Mouse (Mus musculus): ENCODE results near the gene Gm11037. TPM values are rescaled to one million over a fixed set of nuclear protein-coding genes. Genes with fewer than 3 reads are reported as not detected.
A peak's percentile ranks its signal among the peaks of the same experiment; 100 is the strongest.

Gm11037 gene
- polyA plus RNA-seq, 1 experiment, result not detected

DNA sequence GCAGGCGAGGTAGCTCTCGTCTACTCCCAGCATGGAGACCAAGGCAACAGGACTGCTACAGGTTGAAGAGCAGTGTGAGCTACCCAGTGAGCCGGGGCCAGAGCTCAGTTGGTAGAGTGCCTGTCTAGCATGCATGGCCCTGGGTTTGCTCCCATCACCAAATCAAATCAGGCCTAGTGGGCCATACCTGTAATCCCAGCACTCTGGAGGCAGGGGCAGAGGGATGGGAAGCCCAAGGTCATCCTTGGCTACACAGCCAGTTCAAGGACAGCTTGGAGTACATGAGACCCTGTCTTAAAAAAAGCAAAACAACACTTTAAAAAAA is 15.9 kb downstream of the Gm11037 start:
- TF ChIP-seq MYOG (IDR thresholded peaks at IDR 0.05; ENCODE audit: control insufficient read depth in 1 of 3, insufficient read depth in 1 of 3, insufficient read length in 2 of 3, low read depth in 2 of 3) (no peak), MYOD1 (IDR thresholded peaks at IDR 0.05; ENCODE audit: control insufficient read depth in 1 of 3, insufficient read length in 2 of 3, low read depth in 2 of 3) (no peak), E2F4 (IDR thresholded peaks at IDR 0.05; ENCODE audit: insufficient read depth) (no peak), MAX (IDR thresholded peaks at IDR 0.05; ENCODE audit: low read depth) (no peak)
- Histone ChIP-seq H3K27me3 (ENCODE audit: control insufficient read depth, insufficient read depth, insufficient read length) (no peaks in the 10 kb centered on the region), H3ac (ENCODE audit: control insufficient read depth, insufficient read length) (no peak overlapping the region), H3K79me2 (ENCODE audit: control insufficient read depth, insufficient read depth) (no peaks in the 10 kb centered on the region), H3K4me2 (ENCODE audit: low read depth) (no peak overlapping the region), H3K36me3 (ENCODE audit: control insufficient read depth, insufficient read depth) (peaks cover 37% of the 10 kb centered on the region), H3K4me3 (no peak overlapping the region)

DNA sequence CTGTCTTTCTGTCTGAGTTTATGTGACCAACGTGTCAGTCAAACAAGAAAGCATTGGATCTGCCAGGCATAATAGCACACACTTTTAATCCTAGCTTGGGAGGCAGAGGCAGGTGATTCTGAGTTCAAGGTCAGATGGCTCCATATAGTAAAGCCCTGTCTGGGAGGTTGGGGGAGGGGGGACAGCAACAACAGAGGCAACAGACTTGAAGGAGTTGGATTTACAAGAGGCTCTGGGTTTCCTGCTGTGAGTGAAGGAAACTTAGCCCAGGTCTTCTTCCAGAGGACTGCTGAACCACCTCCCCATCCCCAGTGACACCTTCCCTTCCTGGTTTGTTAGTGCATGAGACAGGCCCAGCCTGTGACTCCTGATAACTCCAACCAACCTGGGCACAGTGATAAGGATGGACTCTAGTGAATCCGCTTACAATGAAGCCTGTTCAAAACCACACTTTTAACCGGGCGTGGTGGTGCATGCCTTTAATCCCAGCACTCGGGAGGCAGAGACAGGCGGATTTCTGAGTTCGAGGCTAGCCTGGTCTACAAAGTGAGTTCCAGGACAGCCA is 19.0 kb downstream of the Gm11037 start:
- H3K4me3 ChIP-seq, result no peak overlapping the region
- no peak overlapping the region for H3K4me2 ChIP-seq (ENCODE audit: low read depth)
- no peaks in the 10 kb centered on the region for H3K79me2 ChIP-seq (ENCODE audit: control insufficient read depth, insufficient read depth)
- peaks cover 28% of the 10 kb centered on the region for H3K36me3 ChIP-seq (ENCODE audit: control insufficient read depth, insufficient read depth)
- H3K27me3 ChIP-seq (ENCODE audit: control insufficient read depth, insufficient read depth, insufficient read length), result no peaks in the 10 kb centered on the region
- no peak overlapping the region for H3ac ChIP-seq (ENCODE audit: control insufficient read depth, insufficient read length)
- no peak for TF ChIP-seq TCF12 (IDR thresholded peaks at IDR 0.05; ENCODE audit: insufficient read depth, poor library complexity, severe bottlenecking)
- no peak for TF ChIP-seq MYOG (IDR thresholded peaks at IDR 0.05; ENCODE audit: control insufficient read depth in 1 of 3, insufficient read depth in 1 of 3, insufficient read length in 2 of 3, low read depth in 2 of 3)
- no peak for TF ChIP-seq TCF3 (IDR thresholded peaks at IDR 0.05; ENCODE audit: insufficient read length, low read depth)
- TF ChIP-seq POLR2A (IDR thresholded peaks at IDR 0.05; ENCODE audit: insufficient read length, low read depth), result no peak
- no peak for TF ChIP-seq SRF (IDR thresholded peaks at IDR 0.05; ENCODE audit: control insufficient read depth, insufficient read length, low read depth)
- TF ChIP-seq USF1 (IDR thresholded peaks at IDR 0.05; ENCODE audit: low read depth), result no peak
- no peak for TF ChIP-seq E2F4 (IDR thresholded peaks at IDR 0.05; ENCODE audit: insufficient read depth)
- TF ChIP-seq MYOD1 (IDR thresholded peaks at IDR 0.05; ENCODE audit: control insufficient read depth in 1 of 3, insufficient read length in 2 of 3, low read depth in 2 of 3), result no peak

DNA sequence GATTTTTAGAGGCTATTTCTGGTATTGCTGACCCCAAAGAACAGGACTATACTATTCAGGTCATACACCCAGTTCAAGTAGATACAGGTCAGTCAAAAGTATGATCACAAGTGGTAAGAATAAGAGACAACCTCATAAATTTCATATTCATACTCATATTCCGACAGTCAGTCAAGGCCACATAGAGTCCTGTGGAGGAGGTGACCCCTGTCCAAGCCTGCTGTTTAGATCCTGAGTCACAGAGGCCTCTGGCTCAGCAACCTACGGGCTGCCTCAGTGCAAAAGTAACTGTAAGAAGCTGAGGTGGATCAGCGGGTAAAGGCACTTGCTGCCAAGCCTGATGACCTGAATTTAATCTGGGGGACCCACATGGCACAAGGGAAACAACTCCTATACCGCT is 20.7 kb downstream of the Gm11037 start:
- Histone ChIP-seq H3K79me2 (ENCODE audit: control insufficient read depth, insufficient read depth) (peaks cover 6% of the 10 kb centered on the region), H3K36me3 (ENCODE audit: control insufficient read depth, insufficient read depth) (peaks cover 14% of the 10 kb centered on the region), H3K4me3 (no peak overlapping the region), H3ac (ENCODE audit: control insufficient read depth, insufficient read length) (no peak overlapping the region), H3K4me2 (ENCODE audit: low read depth) (no peak overlapping the region), H3K27me3 (ENCODE audit: control insufficient read depth, insufficient read depth, insufficient read length) (no peaks in the 10 kb centered on the region)
- TF ChIP-seq MAX (IDR thresholded peaks at IDR 0.05; ENCODE audit: low read depth) (no peak), POLR2AphosphoS2 (IDR thresholded peaks at IDR 0.05; ENCODE audit: insufficient read length, low read depth) (no peak), MYOD1 (IDR thresholded peaks at IDR 0.05; ENCODE audit: control insufficient read depth in 1 of 3, insufficient read length in 2 of 3, low read depth in 2 of 3) (no peak), E2F4 (IDR thresholded peaks at IDR 0.05; ENCODE audit: insufficient read depth) (no peak), REST (IDR thresholded peaks at IDR 0.05; ENCODE audit: insufficient read depth, insufficient read length) (no peak), SRF (IDR thresholded peaks at IDR 0.05; ENCODE audit: control insufficient read depth, insufficient read length, low read depth) (no peak), TCF3 (IDR thresholded peaks at IDR 0.05; ENCODE audit: insufficient read length, low read depth) (no peak), CEBPB (IDR thresholded peaks at IDR 0.05; ENCODE audit: insufficient read depth, poor library complexity, severe bottlenecking) (no peak), USF1 (IDR thresholded peaks at IDR 0.05; ENCODE audit: low read depth) (no peak)

DNA sequence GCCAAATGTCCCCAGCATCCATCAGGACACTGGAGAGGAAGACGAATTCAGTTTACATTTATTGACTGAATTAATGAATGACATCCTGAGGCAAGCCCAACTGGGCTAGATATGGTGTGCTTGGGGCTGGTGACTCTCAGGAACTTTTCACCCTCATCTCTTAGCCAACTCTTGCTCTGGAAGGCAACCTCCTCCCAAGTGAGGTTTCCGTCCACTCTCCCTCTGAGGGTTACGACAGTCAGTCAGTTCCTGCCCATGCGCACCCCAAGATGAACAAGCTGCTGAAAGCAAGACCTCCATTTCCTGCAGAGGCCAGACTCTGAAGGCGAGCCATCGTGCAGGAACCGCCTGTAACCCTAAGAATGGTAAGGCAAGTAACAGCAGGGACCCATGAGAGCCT is 23.7 kb downstream of the Gm11037 start:
- H3ac ChIP-seq (ENCODE audit: control insufficient read depth, insufficient read length), result no peak overlapping the region
- TF ChIP-seq POLR2AphosphoS2 (IDR thresholded peaks at IDR 0.05; ENCODE audit: insufficient read length, low read depth), result no peak
- TF ChIP-seq MYOG (IDR thresholded peaks at IDR 0.05; ENCODE audit: control insufficient read depth in 1 of 3, insufficient read depth in 1 of 3, insufficient read length in 2 of 3, low read depth in 2 of 3), result no peak
- TF ChIP-seq MAX (IDR thresholded peaks at IDR 0.05; ENCODE audit: low read depth), result no peak
- TF ChIP-seq POLR2A (IDR thresholded peaks at IDR 0.05; ENCODE audit: insufficient read length, low read depth), result no peak
- TF ChIP-seq CEBPB (IDR thresholded peaks at IDR 0.05; ENCODE audit: insufficient read depth, poor library complexity, severe bottlenecking), result no peak
- TF ChIP-seq TCF12 (IDR thresholded peaks at IDR 0.05; ENCODE audit: insufficient read depth, poor library complexity, severe bottlenecking), result no peak
- TF ChIP-seq TCF3 (IDR thresholded peaks at IDR 0.05; ENCODE audit: insufficient read length, low read depth), result no peak
- no peak for TF ChIP-seq E2F4 (IDR thresholded peaks at IDR 0.05; ENCODE audit: insufficient read depth)
- TF ChIP-seq USF1 (IDR thresholded peaks at IDR 0.05; ENCODE audit: low read depth), result no peak
- TF ChIP-seq SRF (IDR thresholded peaks at IDR 0.05; ENCODE audit: control insufficient read depth, insufficient read length, low read depth), result no peak
- TF ChIP-seq REST (IDR thresholded peaks at IDR 0.05; ENCODE audit: insufficient read depth, insufficient read length), result no peak
- TF ChIP-seq MYOD1 (IDR thresholded peaks at IDR 0.05; ENCODE audit: control insufficient read depth in 1 of 3, insufficient read length in 2 of 3, low read depth in 2 of 3), result no peak
- no peaks in the 10 kb centered on the region for H3K27me3 ChIP-seq (ENCODE audit: control insufficient read depth, insufficient read depth, insufficient read length)
- H3K36me3 ChIP-seq (ENCODE audit: control insufficient read depth, insufficient read depth), result no peaks in the 10 kb centered on the region
- no peak overlapping the region for H3K4me3 ChIP-seq
- no peak overlapping the region for H3K4me2 ChIP-seq (ENCODE audit: low read depth)
- H3K79me2 ChIP-seq (ENCODE audit: control insufficient read depth, insufficient read depth), result peaks cover 11% of the 10 kb centered on the region

DNA sequence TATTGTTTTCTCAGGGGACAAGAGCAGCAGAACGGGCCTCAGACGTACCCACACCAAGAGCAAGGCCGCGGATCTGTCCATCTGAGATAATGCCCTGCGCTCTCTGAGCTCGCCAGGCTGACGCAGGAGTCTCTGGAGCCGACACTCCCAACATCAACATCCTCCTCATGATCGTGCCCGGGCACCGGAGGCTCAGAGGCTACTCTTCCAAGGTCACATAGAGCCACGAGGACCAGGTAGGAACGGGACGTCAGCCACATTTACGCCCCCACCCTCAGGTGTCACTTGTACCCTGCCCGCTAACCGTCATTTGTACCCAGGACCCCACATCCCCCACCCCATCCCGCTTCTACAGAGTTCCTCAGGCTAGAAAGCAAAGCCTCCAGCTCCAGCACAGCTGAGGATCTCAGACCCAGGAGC is 26.2 kb downstream of the Gm11037 start:
- Histone ChIP-seq H3K79me2 (ENCODE audit: control insufficient read depth, insufficient read depth) (peaks cover 11% of the 10 kb centered on the region), H3K4me2 (ENCODE audit: low read depth) (peak overlapping the region; percentile 75), H3K36me3 (ENCODE audit: control insufficient read depth, insufficient read depth) (no peaks in the 10 kb centered on the region), H3ac (ENCODE audit: control insufficient read depth, insufficient read length) (peak overlapping the region; percentile 20), H3K27me3 (ENCODE audit: control insufficient read depth, insufficient read depth, insufficient read length) (no peaks in the 10 kb centered on the region), H3K4me3 (peak overlapping the region; percentile 59)
- TF ChIP-seq POLR2AphosphoS2 (IDR thresholded peaks at IDR 0.05; ENCODE audit: insufficient read length, low read depth) (no peak), MAX (IDR thresholded peaks at IDR 0.05; ENCODE audit: low read depth) (no peak), E2F4 (IDR thresholded peaks at IDR 0.05; ENCODE audit: insufficient read depth) (no peak), USF1 (IDR thresholded peaks at IDR 0.05; ENCODE audit: low read depth) (no peak), CEBPB (IDR thresholded peaks at IDR 0.05; ENCODE audit: insufficient read depth, poor library complexity, severe bottlenecking) (no peak), POLR2A (IDR thresholded peaks at IDR 0.05; ENCODE audit: insufficient read length, low read depth) (no peak), MYOG (IDR thresholded peaks at IDR 0.05; ENCODE audit: control insufficient read depth in 1 of 3, insufficient read depth in 1 of 3, insufficient read length in 2 of 3, low read depth in 2 of 3) (no peak), REST (IDR thresholded peaks at IDR 0.05; ENCODE audit: insufficient read depth, insufficient read length) (no peak), MYOD1 (IDR thresholded peaks at IDR 0.05; ENCODE audit: control insufficient read depth in 1 of 3, insufficient read length in 2 of 3, low read depth in 2 of 3) (no peak), TCF3 (IDR thresholded peaks at IDR 0.05; ENCODE audit: insufficient read length, low read depth) (no peak)
